Mouse (Mus musculus) c-Kit-positive CD71-positive TER-119-positive erythroid progenitor cells, embryonic 14.5 days (primary cell): ENCODE results near the gene Brap.
"Not testable (repeated sequence)": the region's sequence is repeated elsewhere in the genome, so short reads cannot be mapped to it uniquely, and the experiment has no call there.

Experiments used
- DNase-seq: peaks from one replicate; pipeline ENCODE4 v3.0.0-alpha.2; 2013; ENCODE audit warnings: low spot score

Gene Brap

GRCm38 (mm10) chr5:121670412-121670811 is 10.0 kb downstream of the Brap start:
- peak; percentile 33 for DNase-seq

- no peak for DNase-seq
Measured at GRCm38 (mm10) chr5:121682250-121682649, 21.9 kb downstream of the Brap start.

GRCm38 (mm10) chr5:121685495-121685894 is 25.1 kb downstream of the Brap start:
- no peak for DNase-seq

GRCm38 (mm10) chr5:121686113-121686898 is 25.9 kb downstream of the Brap start:
- DNase-seq = no peak

GRCm38 (mm10) chr5:121690482-121691211 is 30.3 kb downstream of the Brap start:
- no peak for DNase-seq

GRCm38 (mm10) chr5:121691436-121691835 is 31.1 kb downstream of the Brap start:
- not testable (repeated sequence) for DNase-seq

GRCm38 (mm10) chr5:121692897-121693296 is 32.5 kb downstream of the Brap start:
- no peak for DNase-seq

GRCm38 (mm10) chr5:121696761-121697160 is 36.4 kb downstream of the Brap start:
- no peak for DNase-seq

GRCm38 (mm10) chr5:121699891-121700290 is 39.5 kb downstream of the Brap start:
- DNase-seq = no peak

GRCm38 (mm10) chr5:121700496-121700895 is 40.1 kb downstream of the Brap start:
- DNase-seq = no peak

- DNase-seq = peak; percentile 79
Measured at GRCm38 (mm10) chr5:121701111-121701769, 40.9 kb downstream of the Brap start.

- no peak for DNase-seq
Measured at GRCm38 (mm10) chr5:121703341-121703740, 43.0 kb downstream of the Brap start.

GRCm38 (mm10) chr5:121704512-121705248 is 44.3 kb downstream of the Brap start:
- DNase-seq = no peak

GRCm38 (mm10) chr5:121710402-121710801 is 50.0 kb downstream of the Brap start:
- no peak for DNase-seq

GRCm38 (mm10) chr5:121710851-121711173 is 50.4 kb downstream of the Brap start:
- DNase-seq = no peak

- peak; percentile 68 for DNase-seq
Measured at GRCm38 (mm10) chr5:121711174-121711927, 51.0 kb downstream of the Brap start, which contains the start of gene Atxn2. Gene Atxn2, plus strand, starts transcription at chr5:121711337.

GRCm38 (mm10) chr5:121711928-121712231 is 51.5 kb downstream of the Brap start:
- no peak for DNase-seq

GRCm38 (mm10) chr5:121712232-121712933 is 52.0 kb downstream of the Brap start:
- no peak for DNase-seq

GRCm38 (mm10) chr5:121712934-121713538 is 52.7 kb downstream of the Brap start:
- DNase-seq = no peak

- no peak for DNase-seq
Measured at GRCm38 (mm10) chr5:121714331-121714730, 54.0 kb downstream of the Brap start.

GRCm38 (mm10) chr5:121714928-121715327 is 54.6 kb downstream of the Brap start:
- DNase-seq = no peak
